Mouse (Mus musculus): ENCODE data around the gene Myo9b. TPM values are rescaled to one million over a fixed set of nuclear protein-coding genes. Genes with fewer than 3 reads are reported as not detected.
"Not testable (repeated sequence)": the region's sequence is repeated elsewhere in the genome, so short reads cannot be mapped to it uniquely, and the experiment has no call there.

Gene Myo9b
- polyA plus RNA-seq, 1 experiment from 2014 or later, result 20.2 TPM

GRCm38 (mm10) chr8:71279409-71279808, 6.9 kb downstream of the Myo9b start:
- not testable (repeated sequence) for H3K27ac ChIP-seq; H3K4me3 ChIP-seq; H3K4me1 ChIP-seq; H3K36me3 ChIP-seq (replicated peaks); ATAC-seq (replicated peaks); H3K9ac ChIP-seq; H3K9me3 ChIP-seq; H3K27me3 ChIP-seq (replicated peaks); H3K4me2 ChIP-seq
- WGBS, result 97% methylated on average over 1 of the region's 1 CpGs

- H3K4me3 ChIP-seq; H3K9me3 ChIP-seq; H3K27me3 ChIP-seq (replicated peaks); H3K4me2 ChIP-seq; H3K4me1 ChIP-seq; H3K36me3 ChIP-seq (replicated peaks); ATAC-seq (replicated peaks); H3K9ac ChIP-seq; H3K27ac ChIP-seq: not testable (repeated sequence)
- WGBS, result 97% methylated on average over 1 of the region's 1 CpGs
Observed at GRCm38 (mm10) chr8:71281731-71282130, 9.2 kb downstream of the Myo9b start.

GRCm38 (mm10) chr8:71282621-71283020, 10.1 kb downstream of the Myo9b start:
- no peak for ATAC-seq (replicated peaks)
- no peaks in the 10 kb centered on the region for H3K36me3 ChIP-seq (replicated peaks)
- H3K27me3 ChIP-seq (replicated peaks), result no peaks in the 10 kb centered on the region
- no peaks in the 10 kb centered on the region for H3K4me1 ChIP-seq
- no peak overlapping the region for H3K27ac ChIP-seq
- no peak overlapping the region for H3K4me2 ChIP-seq
- no peaks in the 10 kb centered on the region for H3K9me3 ChIP-seq
- no peak overlapping the region for H3K9ac ChIP-seq
- 83% methylated on average over 5 of the region's 5 CpGs for WGBS
- H3K4me3 ChIP-seq, result no peak overlapping the region

- not testable (repeated sequence) for H3K27me3 ChIP-seq (replicated peaks); H3K4me2 ChIP-seq; H3K27ac ChIP-seq; H3K4me1 ChIP-seq; H3K9me3 ChIP-seq; ATAC-seq (replicated peaks); H3K9ac ChIP-seq; H3K4me3 ChIP-seq; H3K36me3 ChIP-seq (replicated peaks)
- WGBS, result 84% methylated on average over 2 of the region's 2 CpGs
Observed at GRCm38 (mm10) chr8:71286223-71286622, 13.7 kb downstream of the Myo9b start.

- ATAC-seq (replicated peaks), result no peak
- H3K4me2 ChIP-seq, result no peak overlapping the region
- H3K36me3 ChIP-seq (replicated peaks), result 0 out of 2 replicates have a peak, but pooled peaks cover 6% of the 10 kb centered on the region
- H3K9me3 ChIP-seq, result no peaks in the 10 kb centered on the region
- H3K4me1 ChIP-seq, result no peaks in the 10 kb centered on the region
- 60% methylated on average over 3 of the region's 3 CpGs for WGBS
- no peak overlapping the region for H3K27ac ChIP-seq
- H3K4me3 ChIP-seq, result no peak overlapping the region
- H3K27me3 ChIP-seq (replicated peaks), result no peaks in the 10 kb centered on the region
- no peak overlapping the region for H3K9ac ChIP-seq
Observed at GRCm38 (mm10) chr8:71288441-71288949, 16.0 kb downstream of the Myo9b start.

- no peak overlapping the region for H3K27ac ChIP-seq
- no peak overlapping the region for H3K4me2 ChIP-seq
- H3K4me3 ChIP-seq, result no peak overlapping the region
- 0 out of 2 replicates have a peak, but pooled peaks cover 6% of the 10 kb centered on the region for H3K36me3 ChIP-seq (replicated peaks)
- no peak overlapping the region for H3K9ac ChIP-seq
- no peaks in the 10 kb centered on the region for H3K4me1 ChIP-seq
- no peaks in the 10 kb centered on the region for H3K9me3 ChIP-seq
- ATAC-seq (replicated peaks), result no peak
- 87% methylated on average over 7 of the region's 7 CpGs for WGBS
- H3K27me3 ChIP-seq (replicated peaks), result no peaks in the 10 kb centered on the region
Observed at GRCm38 (mm10) chr8:71289098-71289497, 16.6 kb downstream of the Myo9b start.

GRCm38 (mm10) chr8:71290211-71290610, 17.7 kb downstream of the Myo9b start:
- Histone ChIP-seq H3K4me3 (no peak overlapping the region), H3K4me2 (no peak overlapping the region)

GRCm38 (mm10) chr8:71290911-71291310, 18.4 kb downstream of the Myo9b start:
- WGBS, result 95% methylated on average over 10 of the region's 10 CpGs
- ATAC-seq (replicated peaks), result 0 out of 2 replicates have a peak, but pooled peaks have one; percentile 14
- H3K4me1 ChIP-seq, result no peaks in the 10 kb centered on the region
- no peak overlapping the region for H3K27ac ChIP-seq
- H3K36me3 ChIP-seq (replicated peaks), result 0 out of 2 replicates have a peak, but pooled peaks cover 6% of the 10 kb centered on the region
- no peak overlapping the region for H3K4me2 ChIP-seq
- no peaks in the 10 kb centered on the region for H3K27me3 ChIP-seq (replicated peaks)
- no peak overlapping the region for H3K9ac ChIP-seq
- no peaks in the 10 kb centered on the region for H3K9me3 ChIP-seq
- H3K4me3 ChIP-seq, result no peak overlapping the region

More at GRCm38 (mm10) chr8:71290211-71290610, 17.7 kb downstream of the Myo9b start:
- no peak for ATAC-seq (replicated peaks)
- no peaks in the 10 kb centered on the region for H3K4me1 ChIP-seq
- 0 out of 2 replicates have a peak, but pooled peaks cover 6% of the 10 kb centered on the region for H3K36me3 ChIP-seq (replicated peaks)
- H3K27ac ChIP-seq, result no peak overlapping the region
- no peak overlapping the region for H3K9ac ChIP-seq
- H3K9me3 ChIP-seq, result no peaks in the 10 kb centered on the region
- WGBS, result 96% methylated on average over 21 of the region's 21 CpGs
- no peaks in the 10 kb centered on the region for H3K27me3 ChIP-seq (replicated peaks)

- 95% methylated on average over 6 of the region's 6 CpGs for WGBS
- Histone ChIP-seq H3K9ac (no peak overlapping the region), H3K27me3 (replicated peaks) (no peaks in the 10 kb centered on the region), H3K9me3 (no peaks in the 10 kb centered on the region), H3K4me1 (no peaks in the 10 kb centered on the region), H3K4me3 (no peak overlapping the region), H3K4me2 (no peak overlapping the region), H3K36me3 (replicated peaks) (0 out of 2 replicates have a peak, but pooled peaks cover 6% of the 10 kb centered on the region), H3K27ac (no peak overlapping the region)
- ATAC-seq (replicated peaks), result no peak
Observed at GRCm38 (mm10) chr8:71291351-71291750, 18.8 kb downstream of the Myo9b start.

GRCm38 (mm10) chr8:71293930-71294329, 21.4 kb downstream of the Myo9b start:
- H3K36me3 ChIP-seq (replicated peaks); H3K4me2 ChIP-seq; H3K27ac ChIP-seq; H3K4me3 ChIP-seq; H3K27me3 ChIP-seq (replicated peaks); ATAC-seq (replicated peaks); H3K9ac ChIP-seq; H3K9me3 ChIP-seq; H3K4me1 ChIP-seq: not testable (repeated sequence)
- WGBS, result 97% methylated on average over 3 of the region's 3 CpGs

- Histone ChIP-seq H3K4me2 (no peak overlapping the region), H3K27me3 (replicated peaks) (no peaks in the 10 kb centered on the region), H3K4me3 (no peak overlapping the region), H3K4me1 (no peaks in the 10 kb centered on the region), H3K36me3 (replicated peaks) (0 out of 2 replicates have a peak, but pooled peaks cover 2% of the 10 kb centered on the region), H3K27ac (no peak overlapping the region), H3K9me3 (no peaks in the 10 kb centered on the region), H3K9ac (no peak overlapping the region)
- ATAC-seq (replicated peaks), result no peak
- WGBS, result 90% methylated on average over 2 of the region's 2 CpGs
Observed at GRCm38 (mm10) chr8:71296188-71296621, 23.7 kb downstream of the Myo9b start.

- Histone ChIP-seq H3K27me3 (replicated peaks) (no peaks in the 10 kb centered on the region), H3K36me3 (replicated peaks) (no peaks in the 10 kb centered on the region), H3K27ac (no peak overlapping the region), H3K9ac (no peak overlapping the region), H3K4me1 (no peaks in the 10 kb centered on the region), H3K9me3 (no peaks in the 10 kb centered on the region), H3K4me3 (no peak overlapping the region), H3K4me2 (no peak overlapping the region)
- whole genome bisulfite sequencing, result 95% methylated on average over 2 of the region's 2 CpGs
- ATAC-seq (replicated peaks), result no peak
Observed at GRCm38 (mm10) chr8:71296784-71297183, 24.3 kb downstream of the Myo9b start.

GRCm38 (mm10) chr8:71297439-71297838, 24.9 kb downstream of the Myo9b start:
- Histone ChIP-seq H3K36me3 (replicated peaks) (no peaks in the 10 kb centered on the region), H3K9me3 (no peaks in the 10 kb centered on the region), H3K27ac (no peak overlapping the region), H3K4me2 (no peak overlapping the region), H3K4me3 (no peak overlapping the region), H3K27me3 (replicated peaks) (no peaks in the 10 kb centered on the region), H3K4me1 (no peaks in the 10 kb centered on the region), H3K9ac (no peak overlapping the region)
- ATAC-seq (replicated peaks), result no peak
- WGBS, result 100% methylated on average over 1 of the region's 1 CpGs
